Mouse (Mus musculus): ENCODE measurements around the gene Olfr1199.

Gene Olfr1199

GRCm38 (mm10) chr2:88760369-88760768 is at the start of gene Olfr1199:
Gene Olfr1199 (minus strand): TSS chr2:88760469.
- DNase-seq: no peak

- DNase-seq: no peak
Measured at GRCm38 (mm10) chr2:88792736-88793135, 32.5 kb upstream of the Olfr1199 start, which contains the start of gene Olfr1201. Gene Olfr1201 (plus strand): TSS chr2:88793036.

GRCm38 (mm10) chr2:88770388-88770787 is 10.1 kb upstream of the Olfr1199 start, which contains the start of gene Olfr1200:
Gene Olfr1200 (minus strand): TSS chr2:88770488.
- no peak for DNase-seq

- no peak for DNase-seq
Measured at GRCm38 (mm10) chr2:88751270-88751669, 9.0 kb downstream of the Olfr1199 start, which contains the start of gene Olfr1198. Gene Olfr1198 (minus strand): TSS chr2:88751370.

- DNase-seq: no peak
Measured at GRCm38 (mm10) chr2:88743379-88743778, 16.9 kb downstream of the Olfr1199 start.

- DNase-seq: no peak
Measured at GRCm38 (mm10) chr2:88732266-88732665, 28.0 kb downstream of the Olfr1199 start, which contains the start of gene Olfr1197. Gene Olfr1197 (minus strand): TSS chr2:88732366.

GRCm38 (mm10) chr2:88704497-88704896 is 55.8 kb downstream of the Olfr1199 start, which contains the start of gene Olfr1196:
Gene Olfr1196 (minus strand): TSS chr2:88704597.
- DNase-seq: no peak
